Mouse (Mus musculus): ENCODE data around the gene Gm20695. TPM values are rescaled to one million over a fixed set of nuclear protein-coding genes. Genes with fewer than 3 reads are reported as not detected.

The Gm20695 gene
- total RNA-seq, 2 experiments from 2014 or later, result not detected

Other genes starting within 250 kb of the Gm20695 start
- gene Mefv, start 166.6 kb upstream of the Gm20695 start, total RNA-seq (2015; ENCODE audit: low replicate concordance), result 3.8 TPM in 1 of 2 replicates, not detected in the other
- gene Mefv, start 166.6 kb upstream of the Gm20695 start, total RNA-seq (2017; ENCODE audit: low replicate concordance), result 2.6 and 6.1 TPM in 2 replicates
- 7.1 and 11.9 TPM in 2 replicates for gene Zfp263, start 140.6 kb upstream of the Gm20695 start, total RNA-seq (2015; ENCODE audit: low replicate concordance)
- 5.9 and 17.5 TPM in 2 replicates for gene Zfp263, start 140.6 kb upstream of the Gm20695 start, total RNA-seq (2017; ENCODE audit: low replicate concordance)
- gene Olfr15, start 53.8 kb upstream of the Gm20695 start, total RNA-seq (2015; ENCODE audit: low replicate concordance), result not detected in 2 replicates
- gene Olfr15, start 53.8 kb upstream of the Gm20695 start, total RNA-seq (2017; ENCODE audit: low replicate concordance), result not detected in 2 replicates
- 0.72 TPM in 1 of 2 replicates, not detected in the other for gene Zfp174, start 37.4 kb upstream of the Gm20695 start, total RNA-seq (2015; ENCODE audit: low replicate concordance)
- 0.38 TPM in 1 of 2 replicates, not detected in the other for gene Zfp174, start 37.4 kb upstream of the Gm20695 start, total RNA-seq (2017; ENCODE audit: low replicate concordance)
- gene Naa60, start 12.3 kb upstream of the Gm20695 start, total RNA-seq (2015; ENCODE audit: low replicate concordance), result 30.6 and 47.4 TPM in 2 replicates
- 17.6 and 25.1 TPM in 2 replicates for gene Naa60, start 12.3 kb upstream of the Gm20695 start, total RNA-seq (2017; ENCODE audit: low replicate concordance)
- gene Zfp597, start 87 bp upstream of the Gm20695 start, total RNA-seq (2015; ENCODE audit: low replicate concordance), result 4.6 and 9.4 TPM in 2 replicates
- 7.9 and 10.8 TPM in 2 replicates for gene Zfp597, start 87 bp upstream of the Gm20695 start, total RNA-seq (2017; ENCODE audit: low replicate concordance)
- not detected in 2 replicates for gene 1700037C18Rik, start 24.0 kb downstream of the Gm20695 start, total RNA-seq (2015; ENCODE audit: low replicate concordance)
- 0.64 TPM in 1 of 2 replicates, not detected in the other for gene 1700037C18Rik, start 24.0 kb downstream of the Gm20695 start, total RNA-seq (2017; ENCODE audit: low replicate concordance)
- 10.1 and 16.9 TPM in 2 replicates for gene Cluap1, start 24.2 kb downstream of the Gm20695 start, total RNA-seq (2015; ENCODE audit: low replicate concordance)
- 7.4 and 8.8 TPM in 2 replicates for gene Cluap1, start 24.2 kb downstream of the Gm20695 start, total RNA-seq (2017; ENCODE audit: low replicate concordance)
- gene Nlrc3, start 92.0 kb downstream of the Gm20695 start, total RNA-seq (2015; ENCODE audit: low replicate concordance), result 0.84 and 1.1 TPM in 2 replicates
- 0.45 and 1.9 TPM in 2 replicates for gene Nlrc3, start 92.0 kb downstream of the Gm20695 start, total RNA-seq (2017; ENCODE audit: low replicate concordance)
- 42.5 and 48.2 TPM in 2 replicates for gene Slx4, start 119.1 kb downstream of the Gm20695 start, total RNA-seq (2015; ENCODE audit: low replicate concordance)
- 50.1 and 64.4 TPM in 2 replicates for gene Slx4, start 119.1 kb downstream of the Gm20695 start, total RNA-seq (2017; ENCODE audit: low replicate concordance)
- not detected in 2 replicates for gene Dnase1, start 152.3 kb downstream of the Gm20695 start, total RNA-seq (2015; ENCODE audit: low replicate concordance)
- gene Dnase1, start 152.3 kb downstream of the Gm20695 start, total RNA-seq (2017; ENCODE audit: low replicate concordance), result not detected in 2 replicates
- 16.8 and 17.7 TPM in 2 replicates for gene Trap1, start 193.2 kb downstream of the Gm20695 start, total RNA-seq (2015; ENCODE audit: low replicate concordance)
- 17.7 and 24.6 TPM in 2 replicates for gene Trap1, start 193.2 kb downstream of the Gm20695 start, total RNA-seq (2017; ENCODE audit: low replicate concordance)